Mouse (Mus musculus): ENCODE data around the gene Sart3.

DNA sequence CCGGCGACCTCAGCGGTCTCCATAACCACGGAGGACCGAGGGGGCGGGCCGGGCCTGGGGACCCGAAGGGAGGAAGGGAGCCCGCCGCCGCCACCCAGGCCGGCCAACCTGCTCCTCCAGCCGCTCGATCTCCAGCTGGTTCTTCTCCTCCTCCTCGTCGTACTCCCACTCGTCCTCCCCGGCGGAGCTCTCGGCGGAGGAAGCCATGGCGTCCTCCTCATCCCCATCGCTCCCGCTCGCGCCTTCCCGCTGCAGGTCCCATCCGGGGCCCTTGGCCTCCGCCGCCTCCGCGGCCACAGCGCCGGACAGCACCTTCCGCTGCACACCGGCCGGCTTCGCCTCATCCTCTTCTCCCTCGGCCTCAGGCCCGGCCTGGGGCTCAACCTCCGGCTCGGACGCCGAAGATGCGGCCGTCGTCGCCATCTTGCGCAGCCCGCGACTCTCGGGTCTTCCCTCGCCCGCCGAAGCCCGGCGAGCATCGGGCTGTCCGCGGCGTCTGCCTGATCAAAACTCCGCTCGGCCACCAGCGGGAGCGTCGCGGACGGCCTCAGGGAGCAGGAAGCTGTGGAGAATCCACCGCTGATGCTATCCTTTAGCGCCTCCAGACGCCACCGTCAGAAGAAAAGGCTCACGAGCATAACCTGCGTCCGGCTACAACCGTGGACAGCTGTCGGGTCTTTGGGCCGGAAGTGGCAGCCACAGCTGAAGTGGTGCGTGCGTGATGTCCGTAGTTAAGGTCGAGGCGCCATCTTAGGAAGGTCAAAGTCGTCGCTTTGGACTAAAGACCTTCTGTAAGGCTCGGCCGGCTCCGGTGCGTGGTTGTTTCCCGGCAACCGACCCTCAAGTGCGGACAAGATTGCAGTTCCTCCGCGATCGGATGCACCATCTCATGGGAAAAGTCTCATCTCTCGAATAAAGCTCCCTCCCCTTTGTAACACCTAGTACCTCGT is 822 bp downstream of the Sart3 start:
- no peak for TF ChIP-seq CTCF (IDR thresholded peaks at IDR 0.05; ENCODE audit: low read depth)
- TF ChIP-seq EP300 (IDR thresholded peaks at IDR 0.05; ENCODE audit: low read depth): peak; percentile 68

All from liver, embryonic 14.5 days (tissue).